Mouse (Mus musculus): ENCODE data around the gene Stac2.

Gene Stac2

DNA sequence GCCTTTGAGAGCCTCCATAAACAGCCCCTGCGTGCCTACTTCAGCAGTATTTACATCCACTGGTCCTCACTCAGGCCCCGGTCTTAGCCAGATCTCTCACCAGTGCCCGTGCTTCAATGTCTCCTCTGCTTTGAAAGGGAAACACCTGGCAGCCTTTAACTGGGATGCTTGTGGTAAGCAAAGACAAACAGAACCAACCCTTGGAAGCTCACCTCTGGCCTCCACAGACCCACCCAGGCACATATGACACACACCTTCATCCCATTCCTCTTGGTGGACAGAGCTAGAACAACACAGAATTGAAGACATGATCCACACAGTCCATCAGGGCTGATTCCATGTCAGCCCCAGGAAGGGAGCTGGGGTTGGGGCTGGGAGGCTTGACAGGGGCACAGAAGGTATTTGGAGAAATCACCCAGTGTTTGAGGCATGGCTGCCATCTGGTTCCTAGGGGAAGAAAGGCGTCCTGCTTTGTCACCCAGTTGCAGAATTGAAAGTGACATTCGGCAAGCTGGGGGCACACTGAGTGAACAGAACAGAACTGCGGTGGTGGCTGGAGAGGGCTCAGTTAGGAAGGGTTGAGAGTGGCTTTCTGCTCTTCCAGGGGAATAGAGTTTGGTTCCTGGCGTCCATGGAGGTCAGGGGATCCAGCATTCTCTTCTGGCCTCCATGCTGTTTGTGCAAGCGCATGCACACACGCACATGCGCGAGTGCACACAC lies 55.0 kb downstream of the Stac2 start:
- 63% methylated on average over 11 of the region's 11 CpGs for WGBS

GRCm38 (mm10) chr11:97997387-97997960 lies 55.8 kb downstream of the Stac2 start:
- WGBS = 76% methylated on average over 8 of the region's 8 CpGs

- 83% methylated on average over 1 of the region's 1 CpGs for WGBS
Observed at GRCm38 (mm10) chr11:97996691-97997090, 56.6 kb downstream of the Stac2 start.

DNA sequence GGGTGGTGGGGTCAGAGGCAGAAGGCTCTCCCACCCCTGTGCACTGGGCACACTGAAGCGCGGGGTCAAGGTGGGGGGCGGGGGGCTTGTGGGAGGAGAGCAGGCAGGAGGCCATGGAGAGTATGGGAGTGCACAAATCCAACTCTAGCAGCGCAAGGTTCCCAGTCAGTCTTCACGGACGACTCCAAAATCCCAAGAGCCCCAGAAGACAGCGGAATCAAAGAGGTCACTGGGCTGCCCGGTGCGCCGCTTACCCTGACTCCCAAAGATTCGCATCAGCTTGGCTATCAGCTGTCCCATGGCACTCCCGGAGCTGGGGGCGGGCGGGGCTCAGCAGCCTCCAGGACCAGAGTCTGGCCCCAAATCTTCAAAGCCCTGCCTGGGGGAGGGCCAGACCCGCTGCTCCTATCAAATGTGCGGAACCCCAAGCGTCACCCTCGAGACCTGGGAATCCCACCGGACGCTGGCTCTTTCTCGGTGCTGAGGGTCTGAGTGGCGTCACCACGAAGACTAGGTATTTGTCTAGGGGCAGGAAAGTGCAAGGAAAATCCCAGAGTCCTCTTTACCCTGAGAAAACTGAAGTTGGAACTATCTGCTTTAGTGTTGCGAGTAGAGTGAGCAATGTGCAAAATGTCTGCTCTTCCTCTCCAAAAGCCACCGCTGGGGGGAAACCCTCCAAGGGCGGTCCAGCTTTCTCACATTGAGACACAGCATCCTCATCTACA lies 57.5 kb downstream of the Stac2 start, which contains the start of gene Arl5c:
TSS of gene Arl5c (minus strand) at position 618 of the 725 bp plus-strand sequence.
- WGBS = 4% methylated on average over 26 of the region's 26 CpGs

GRCm38 (mm10) chr11:97994539-97995100 lies 58.6 kb downstream of the Stac2 start:
- 11% methylated on average over 13 of the region's 13 CpGs for WGBS

GRCm38 (mm10) chr11:97988530-97989096 lies 64.6 kb downstream of the Stac2 start:
- WGBS = under 1% methylated on average over 26 of the region's 26 CpGs

- under 1% methylated on average over 42 of the region's 42 CpGs for WGBS
Observed at GRCm38 (mm10) chr11:97987551-97988526, 65.4 kb downstream of the Stac2 start.

DNA sequence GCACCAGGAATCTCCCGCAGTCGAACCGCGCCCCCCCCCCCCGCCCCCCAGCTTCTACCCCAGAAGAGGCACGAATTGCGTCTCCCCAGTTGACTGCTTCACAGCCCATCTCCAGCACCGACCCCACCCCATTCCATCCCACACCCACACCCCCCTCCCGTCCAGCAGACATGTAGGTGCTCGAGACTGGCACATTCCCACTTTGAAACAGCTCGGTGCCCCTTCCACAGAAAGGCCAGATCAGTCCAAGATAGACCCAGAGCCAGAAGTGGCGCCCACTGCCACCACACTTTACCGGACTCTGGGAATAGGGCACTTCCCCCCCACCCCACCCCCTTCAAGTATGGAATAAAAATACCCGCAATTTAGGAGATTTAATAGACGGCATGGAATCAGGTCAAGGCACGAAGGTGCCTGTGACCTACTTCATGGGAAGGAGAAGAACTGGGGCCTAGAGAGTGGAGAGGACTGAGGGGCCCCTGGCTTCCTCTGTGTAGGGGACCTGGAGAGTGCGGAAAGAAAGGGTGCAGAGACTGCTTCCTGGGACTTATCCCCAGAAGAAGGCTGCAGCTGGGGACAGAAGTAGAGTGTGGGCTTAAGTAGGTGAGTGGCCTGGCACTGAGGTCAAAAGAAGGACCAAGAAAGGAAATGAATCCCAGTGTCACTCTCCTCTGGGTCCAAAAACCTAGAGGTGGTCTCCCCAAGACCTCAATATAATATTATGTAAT lies 66.4 kb downstream of the Stac2 start:
- 28% methylated on average over 17 of the region's 17 CpGs for WGBS

Measured in cerebral cortex, adult 2 months (tissue).